Mouse (Mus musculus): ENCODE measurements around the gene Rap1a. TPM values are rescaled to one million over a fixed set of nuclear protein-coding genes. Genes with fewer than 3 reads are reported as not detected.

Rap1a gene
- polyA plus RNA-seq, 1 experiment = 15.1 TPM

GRCm38 (mm10) chr3:105693327-105694080, 107.6 kb downstream of the Rap1a start:
- no peak for TF ChIP-seq CTCF (IDR thresholded peaks at IDR 0.05; ENCODE audit: control insufficient read depth, insufficient read depth, insufficient read length)
- no peak for TF ChIP-seq USF1 (IDR thresholded peaks at IDR 0.05; ENCODE audit: low read depth)
- Histone ChIP-seq H3K79me2 (ENCODE audit: control insufficient read depth, insufficient read depth) (no peaks in the 10 kb centered on the region), H3K4me3 (ENCODE audit: insufficient read depth, poor library complexity, severe bottlenecking) (no peak overlapping the region), H3K27me3 (ENCODE audit: control insufficient read depth, insufficient read depth, insufficient read length) (peaks cover 40% of the 10 kb centered on the region), H3ac (ENCODE audit: control insufficient read depth, insufficient read length, low read depth) (no peak overlapping the region), H3K79me3 (ENCODE audit: low read depth) (no peaks in the 10 kb centered on the region), H3K36me3 (ENCODE audit: control insufficient read depth, insufficient read depth) (no peaks in the 10 kb centered on the region)

GRCm38 (mm10) chr3:105688536-105688935, 112.6 kb downstream of the Rap1a start:
- Histone ChIP-seq H3K36me3 (ENCODE audit: control insufficient read depth, insufficient read depth) (peaks cover 14% of the 10 kb centered on the region), H3ac (ENCODE audit: control insufficient read depth, insufficient read length, low read depth) (no peak overlapping the region), H3K4me3 (ENCODE audit: insufficient read depth, poor library complexity, severe bottlenecking) (no peak overlapping the region), H3K79me2 (ENCODE audit: control insufficient read depth, insufficient read depth) (peaks cover 24% of the 10 kb centered on the region), H3K27me3 (ENCODE audit: control insufficient read depth, insufficient read depth, insufficient read length) (peaks cover 10% of the 10 kb centered on the region), H3K79me3 (ENCODE audit: low read depth) (peaks cover 20% of the 10 kb centered on the region)
- TF ChIP-seq CTCF (IDR thresholded peaks at IDR 0.05; ENCODE audit: control insufficient read depth, insufficient read depth, insufficient read length) (no peak), MAX (IDR thresholded peaks at IDR 0.05) (no peak), MYOD1 (IDR thresholded peaks at IDR 0.05; ENCODE audit: control insufficient read depth, insufficient read length, low read depth) (no peak), USF1 (IDR thresholded peaks at IDR 0.05; ENCODE audit: low read depth) (no peak), CEBPB (IDR thresholded peaks at IDR 0.05; ENCODE audit: low read depth) (no peak), FOSL1 (IDR thresholded peaks at IDR 0.05; ENCODE audit: insufficient read depth, low read length, poor library complexity, severe bottlenecking) (no peak), MYOG (IDR thresholded peaks at IDR 0.05; ENCODE audit: control insufficient read depth, extremely low read depth, insufficient read length) (no peak)

- H3K27me3 ChIP-seq (ENCODE audit: control insufficient read depth, insufficient read depth, insufficient read length) = no peaks in the 10 kb centered on the region
- TF ChIP-seq MAX (IDR thresholded peaks at IDR 0.05) (peak; percentile 14), CTCF (IDR thresholded peaks at IDR 0.05; ENCODE audit: control insufficient read depth, insufficient read depth, insufficient read length) (peak; percentile 98), FOSL1 (IDR thresholded peaks at IDR 0.05; ENCODE audit: insufficient read depth, low read length, poor library complexity, severe bottlenecking) (no peak)
- H3K79me2 ChIP-seq (ENCODE audit: control insufficient read depth, insufficient read depth) = peaks cover 24% of the 10 kb centered on the region
- H3K79me3 ChIP-seq (ENCODE audit: low read depth) = peaks cover 20% of the 10 kb centered on the region
- H3ac ChIP-seq (ENCODE audit: control insufficient read depth, insufficient read length, low read depth) = peak within 1 kb of the TSS; percentile 98
- H3K4me3 ChIP-seq (ENCODE audit: insufficient read depth, poor library complexity, severe bottlenecking) = peak within 1 kb of the TSS; percentile 83
- peaks cover 24% of the 10 kb centered on the region for H3K36me3 ChIP-seq (ENCODE audit: control insufficient read depth, insufficient read depth)
Observed at GRCm38 (mm10) chr3:105687324-105688060, 113.6 kb downstream of the Rap1a start, which contains the start of gene Ddx20. Gene Ddx20, minus strand, starts transcription at chr3:105687574.

- TF ChIP-seq USF1 (IDR thresholded peaks at IDR 0.05; ENCODE audit: low read depth) = peak; percentile 46
- no peak for TF ChIP-seq CTCF (IDR thresholded peaks at IDR 0.05; ENCODE audit: control insufficient read depth, insufficient read depth, insufficient read length)
- TF ChIP-seq CEBPB (IDR thresholded peaks at IDR 0.05; ENCODE audit: low read depth) = no peak
- no peak for TF ChIP-seq MYOG (IDR thresholded peaks at IDR 0.05; ENCODE audit: control insufficient read depth, extremely low read depth, insufficient read length)
- TF ChIP-seq MYOD1 (IDR thresholded peaks at IDR 0.05; ENCODE audit: control insufficient read depth, insufficient read length, low read depth) = no peak
- Histone ChIP-seq H3K79me3 (ENCODE audit: low read depth) (peaks cover 20% of the 10 kb centered on the region), H3K36me3 (ENCODE audit: control insufficient read depth, insufficient read depth) (peaks cover 32% of the 10 kb centered on the region), H3K79me2 (ENCODE audit: control insufficient read depth, insufficient read depth) (peaks cover 24% of the 10 kb centered on the region), H3ac (ENCODE audit: control insufficient read depth, insufficient read length, low read depth) (peak overlapping the region; percentile 98), H3K27me3 (ENCODE audit: control insufficient read depth, insufficient read depth, insufficient read length) (no peaks in the 10 kb centered on the region), H3K4me3 (ENCODE audit: insufficient read depth, poor library complexity, severe bottlenecking) (peak overlapping the region; percentile 83)
Observed at GRCm38 (mm10) chr3:105686394-105687323, 114.5 kb downstream of the Rap1a start.

- peaks cover 5% of the 10 kb centered on the region for H3K79me2 ChIP-seq (ENCODE audit: control insufficient read depth, insufficient read depth)
- H3K36me3 ChIP-seq (ENCODE audit: control insufficient read depth, insufficient read depth) = peaks cover 80% of the 10 kb centered on the region
- no peak overlapping the region for H3K4me3 ChIP-seq (ENCODE audit: insufficient read depth, poor library complexity, severe bottlenecking)
Observed at GRCm38 (mm10) chr3:105680346-105680745, 120.8 kb downstream of the Rap1a start.

More at GRCm38 (mm10) chr3:105680346-105680745, 120.8 kb downstream of the Rap1a start:
- no peaks in the 10 kb centered on the region for H3K27me3 ChIP-seq (ENCODE audit: control insufficient read depth, insufficient read depth, insufficient read length)
- TF ChIP-seq USF1 (IDR thresholded peaks at IDR 0.05; ENCODE audit: low read depth) = no peak
- no peak for TF ChIP-seq CEBPB (IDR thresholded peaks at IDR 0.05; ENCODE audit: low read depth)
- no peak for TF ChIP-seq CTCF (IDR thresholded peaks at IDR 0.05; ENCODE audit: control insufficient read depth, insufficient read depth, insufficient read length)
- TF ChIP-seq MYOG (IDR thresholded peaks at IDR 0.05; ENCODE audit: control insufficient read depth, extremely low read depth, insufficient read length) = no peak
- no peak for TF ChIP-seq MAX (IDR thresholded peaks at IDR 0.05)
- no peak for TF ChIP-seq FOSL1 (IDR thresholded peaks at IDR 0.05; ENCODE audit: insufficient read depth, low read length, poor library complexity, severe bottlenecking)
- no peak for TF ChIP-seq MYOD1 (IDR thresholded peaks at IDR 0.05; ENCODE audit: control insufficient read depth, insufficient read length, low read depth)
- peaks cover 6% of the 10 kb centered on the region for H3K79me3 ChIP-seq (ENCODE audit: low read depth)
- no peak overlapping the region for H3ac ChIP-seq (ENCODE audit: control insufficient read depth, insufficient read length, low read depth)

Other genes starting within 250 kb of the Rap1a start
- gene Ddx20, start 113.8 kb downstream of the Rap1a start, polyA plus RNA-seq (2012; fragmentation: generic; extraction: Trizol) = 15.7 TPM
- 6.3 TPM for gene Inka2, start 96.7 kb downstream of the Rap1a start, polyA plus RNA-seq (2012; fragmentation: generic; extraction: Trizol)
- not detected for gene Adora3, start 69.5 kb upstream of the Rap1a start, polyA plus RNA-seq (2012; fragmentation: generic; extraction: Trizol)
- gene Tmigd3, start 69.6 kb upstream of the Rap1a start, polyA plus RNA-seq (2012; fragmentation: generic; extraction: Trizol) = not detected
- 0.06 TPM for gene I830077J02Rik, start 131.3 kb upstream of the Rap1a start, polyA plus RNA-seq (2012; fragmentation: generic; extraction: Trizol)
- 90.2 TPM for gene Wdr77, start 158.0 kb upstream of the Rap1a start, polyA plus RNA-seq (2012; fragmentation: generic; extraction: Trizol)
- gene Atp5f1, start 158.8 kb upstream of the Rap1a start, polyA plus RNA-seq (2012; fragmentation: generic; extraction: Trizol) = 243 TPM
- gene Ovgp1, start 172.4 kb upstream of the Rap1a start, polyA plus RNA-seq (2012; fragmentation: generic; extraction: Trizol) = 0.25 TPM
- gene Pifo, start 213.3 kb upstream of the Rap1a start, polyA plus RNA-seq (2012; fragmentation: generic; extraction: Trizol) = not detected
- gene Chil5, start 231.5 kb upstream of the Rap1a start, polyA plus RNA-seq (2012; fragmentation: generic; extraction: Trizol) = not detected